Mouse (Mus musculus) erythroblast, embryonic 14.5 days (primary cell): ENCODE measurements around the gene Apoa4.

Experiments
- GATA1 ChIP-seq: IDR thresholded peaks from 2 replicates; pipeline ENCODE4 v1.6.1; 2012; ENCODE audit warnings: low read length, inconsistent platforms, mixed read lengths
- TAL1 ChIP-seq: IDR thresholded peaks from 3 replicates; pipeline ENCODE4 v1.6.1; 2012; ENCODE audit warnings: low read length, inconsistent platforms, mixed read lengths

DNA sequence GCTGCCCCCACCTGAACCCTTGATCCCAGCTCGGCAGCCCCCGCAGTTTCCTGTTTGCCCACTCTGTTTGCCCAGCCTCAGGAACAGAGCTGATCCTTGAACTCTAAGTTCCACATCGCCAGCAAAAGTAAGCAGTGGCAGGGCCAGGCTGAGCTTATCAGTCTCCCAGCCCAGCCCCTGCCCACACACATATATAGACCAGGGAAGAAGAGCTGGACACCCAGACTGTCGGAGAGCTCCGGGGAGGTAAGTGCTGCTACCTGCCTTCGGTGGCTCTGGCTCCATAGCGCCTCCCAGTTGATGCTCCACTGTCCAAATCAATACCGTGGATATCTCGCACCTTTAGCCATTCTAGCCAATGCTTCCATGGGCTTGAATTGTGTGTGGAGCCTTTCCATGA, 12.0 kb upstream of the Apoa4 start, which contains the start of gene Apoa1:
- no peak for TF ChIP-seq GATA1
- TF ChIP-seq TAL1 = no peak
